Mouse (Mus musculus): ENCODE measurements around the gene Ccr7. TPM values are rescaled to one million over a fixed set of nuclear protein-coding genes. Genes with fewer than 3 reads are reported as not detected.

Ccr7 gene
- total RNA-seq, 1 experiment: 1.4 TPM

GRCm38 (mm10) chr11:99141600-99141999 lies 13.3 kb downstream of the Ccr7 start:
- H3K9ac ChIP-seq (ENCODE audit: insufficient read depth, low read depth, low read length, poor library complexity, severe bottlenecking): no peak overlapping the region
- no peak overlapping the region for H3K27ac ChIP-seq (ENCODE audit: insufficient read depth, low read depth, low read length, poor library complexity, severe bottlenecking)
- H3K4me1 ChIP-seq (ENCODE audit: control insufficient read depth in 2 of 2, insufficient read depth in 2 of 2, low read length in 2 of 2, poor library complexity in 1 of 2): peaks cover 27 to 48% of the 10 kb centered on the region in 2 experiments

DNA sequence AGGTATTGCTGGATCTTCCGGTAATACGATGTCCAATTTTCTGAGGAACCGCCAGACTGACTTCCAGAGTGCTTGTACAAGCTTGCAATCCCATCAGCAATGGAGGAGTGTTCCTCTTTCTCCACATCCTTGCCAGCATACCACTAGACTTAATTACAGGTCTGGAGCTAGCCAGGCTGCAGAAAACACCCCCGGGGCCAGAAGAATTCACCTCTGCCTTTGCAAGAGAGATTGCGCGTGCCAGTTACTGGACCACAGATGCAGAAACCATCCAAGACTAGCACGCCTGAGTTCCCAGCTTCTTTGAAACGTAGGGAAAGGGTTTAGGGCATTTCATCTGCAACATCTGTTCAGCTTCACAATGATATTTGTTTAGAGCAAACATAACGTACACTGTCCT lies 15.9 kb downstream of the Ccr7 start:
- H3K36me3 ChIP-seq (ENCODE audit: control insufficient read depth, insufficient read depth, low read length, poor library complexity, severe bottlenecking): no peaks in the 10 kb centered on the region
- H3K9me3 ChIP-seq (ENCODE audit: control insufficient read depth, insufficient read depth, low read depth, low read length): no peaks in the 10 kb centered on the region
- no peak overlapping the region for H3K27ac ChIP-seq (ENCODE audit: insufficient read depth, low read depth, low read length, poor library complexity, severe bottlenecking)
- TF ChIP-seq MAFK (IDR thresholded peaks at IDR 0.05; ENCODE audit: insufficient read depth, low read depth, low read length): no peak
- TF ChIP-seq ZC3H11A (IDR thresholded peaks at IDR 0.05; ENCODE audit: borderline replicate concordance, low read depth, low read length): no peak
- no peak for TF ChIP-seq CHD2 (IDR thresholded peaks at IDR 0.05; ENCODE audit: low read depth, low read length)
- TF ChIP-seq HCFC1 (IDR thresholded peaks at IDR 0.05; ENCODE audit: borderline replicate concordance, insufficient read depth, low read length): no peak
- no peak for TF ChIP-seq ZNF384 (IDR thresholded peaks at IDR 0.05; ENCODE audit: low read depth, low read length)
- no peak overlapping the region for H3K4me3 ChIP-seq (ENCODE audit: insufficient read depth in 1 of 2, low read depth in 1 of 2, low read length in 2 of 2, poor library complexity in 1 of 2, severe bottlenecking in 1 of 2)
- no peak overlapping the region for H3K9ac ChIP-seq (ENCODE audit: insufficient read depth, low read depth, low read length, poor library complexity, severe bottlenecking)
- in situ Hi-C loops (cut with MboI; ENCODE audit: low sequenced_read_pairs in 2 of 2, unreplicated experiment in 2 of 2): no loop called here
- DNase-seq (ENCODE audit: low read depth, low spot score): no peak
- peaks cover 31 to 47% of the 10 kb centered on the region in 2 experiments for H3K4me1 ChIP-seq (ENCODE audit: control insufficient read depth in 2 of 2, insufficient read depth in 2 of 2, low read length in 2 of 2, poor library complexity in 1 of 2)

More at GRCm38 (mm10) chr11:99141600-99141999, 13.3 kb downstream of the Ccr7 start:
- Histone ChIP-seq H3K9me3 (ENCODE audit: control insufficient read depth, insufficient read depth, low read depth, low read length) (no peaks in the 10 kb centered on the region), H3K4me3 (ENCODE audit: insufficient read depth in 1 of 2, low read depth in 1 of 2, low read length in 2 of 2, poor library complexity in 1 of 2, severe bottlenecking in 1 of 2) (no peak overlapping the region), H3K36me3 (ENCODE audit: control insufficient read depth, insufficient read depth, low read length, poor library complexity, severe bottlenecking) (no peaks in the 10 kb centered on the region)
- no peak for DNase-seq (ENCODE audit: low read depth, low spot score)
- in situ Hi-C loops (cut with MboI; ENCODE audit: low sequenced_read_pairs in 2 of 2, unreplicated experiment in 2 of 2): no loop called here
- TF ChIP-seq ZC3H11A (IDR thresholded peaks at IDR 0.05; ENCODE audit: borderline replicate concordance, low read depth, low read length): no peak
- TF ChIP-seq ZNF384 (IDR thresholded peaks at IDR 0.05; ENCODE audit: low read depth, low read length): no peak
- no peak for TF ChIP-seq MAFK (IDR thresholded peaks at IDR 0.05; ENCODE audit: insufficient read depth, low read depth, low read length)
- no peak; the same call in 1 of the 2 replicates for TF ChIP-seq CHD2 (IDR thresholded peaks at IDR 0.05; ENCODE audit: low read depth, low read length)
- TF ChIP-seq HCFC1 (IDR thresholded peaks at IDR 0.05; ENCODE audit: borderline replicate concordance, insufficient read depth, low read length): no peak

DNA sequence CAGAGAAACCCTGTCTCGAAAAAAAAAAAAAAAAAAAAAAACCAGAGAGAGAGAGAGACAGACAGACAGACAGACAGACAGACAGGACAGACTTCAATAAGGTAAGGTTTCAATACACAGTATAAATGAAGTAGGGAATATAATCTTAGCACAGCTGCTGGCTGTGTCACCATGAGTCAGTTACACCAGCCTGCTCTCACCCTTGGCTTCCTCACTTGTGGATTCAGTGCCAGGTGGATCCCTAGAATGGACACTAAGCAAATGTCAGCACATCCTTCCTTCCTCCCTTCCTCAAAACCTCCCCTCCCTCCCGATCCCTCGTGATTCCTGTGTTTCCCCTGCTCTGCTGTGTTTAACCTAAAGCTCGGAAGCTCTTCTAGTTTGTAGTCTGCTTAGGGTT lies 17.5 kb downstream of the Ccr7 start:
- Histone ChIP-seq H3K36me3 (ENCODE audit: control insufficient read depth, insufficient read depth, low read length, poor library complexity, severe bottlenecking) (no peaks in the 10 kb centered on the region), H3K4me1 (ENCODE audit: control insufficient read depth in 2 of 2, insufficient read depth in 2 of 2, low read length in 2 of 2, poor library complexity in 1 of 2) (peaks cover 25 to 42% of the 10 kb centered on the region in 2 experiments), H3K4me3 (ENCODE audit: insufficient read depth in 1 of 2, low read depth in 1 of 2, low read length in 2 of 2, poor library complexity in 1 of 2, severe bottlenecking in 1 of 2) (no peak overlapping the region), H3K27ac (ENCODE audit: insufficient read depth, low read depth, low read length, poor library complexity, severe bottlenecking) (no peak overlapping the region), H3K9ac (ENCODE audit: insufficient read depth, low read depth, low read length, poor library complexity, severe bottlenecking) (no peak overlapping the region), H3K9me3 (ENCODE audit: control insufficient read depth, insufficient read depth, low read depth, low read length) (no peaks in the 10 kb centered on the region)
- no peak for DNase-seq (ENCODE audit: low read depth, low spot score)
- in situ Hi-C loops (cut with MboI; ENCODE audit: low sequenced_read_pairs in 2 of 2, unreplicated experiment in 2 of 2): no loop called here
- TF ChIP-seq HCFC1 (IDR thresholded peaks at IDR 0.05; ENCODE audit: borderline replicate concordance, insufficient read depth, low read length) (no peak), ZNF384 (IDR thresholded peaks at IDR 0.05; ENCODE audit: low read depth, low read length) (no peak)

DNA sequence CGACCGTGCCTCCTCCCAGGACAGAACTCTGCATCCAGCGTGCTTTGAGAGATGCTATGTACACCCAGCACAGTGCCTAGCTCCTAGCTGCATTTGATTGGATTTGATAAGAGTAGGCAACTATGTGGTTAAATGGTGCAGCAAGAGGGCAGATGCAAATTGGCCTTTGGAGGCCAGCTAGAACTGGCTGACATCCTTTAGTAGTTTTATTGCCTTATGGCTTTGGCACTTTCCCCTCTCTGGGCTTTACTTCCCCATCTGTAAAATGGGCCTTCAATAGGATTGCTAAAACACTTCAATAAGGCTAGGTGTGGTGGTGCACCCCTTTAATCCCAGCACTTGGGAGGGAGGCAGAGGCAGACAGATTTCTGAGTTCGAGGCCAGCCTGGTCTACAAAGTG lies 17.9 kb downstream of the Ccr7 start:
- Histone ChIP-seq H3K9me3 (ENCODE audit: control insufficient read depth, insufficient read depth, low read depth, low read length) (no peaks in the 10 kb centered on the region), H3K36me3 (ENCODE audit: control insufficient read depth, insufficient read depth, low read length, poor library complexity, severe bottlenecking) (no peaks in the 10 kb centered on the region), H3K27ac (ENCODE audit: insufficient read depth, low read depth, low read length, poor library complexity, severe bottlenecking) (no peak overlapping the region; the same call in 1 of the 2 replicates), H3K4me1 (ENCODE audit: control insufficient read depth in 2 of 2, insufficient read depth in 2 of 2, low read length in 2 of 2, poor library complexity in 1 of 2) (peaks cover 24 to 41% of the 10 kb centered on the region in 2 experiments), H3K4me3 (ENCODE audit: insufficient read depth in 1 of 2, low read depth in 1 of 2, low read length in 2 of 2, poor library complexity in 1 of 2, severe bottlenecking in 1 of 2) (no peak overlapping the region), H3K9ac (ENCODE audit: insufficient read depth, low read depth, low read length, poor library complexity, severe bottlenecking) (no peak overlapping the region)
- DNase-seq (ENCODE audit: low read depth, low spot score): no peak
- TF ChIP-seq ZC3H11A (IDR thresholded peaks at IDR 0.05; ENCODE audit: borderline replicate concordance, low read depth, low read length) (no peak), HCFC1 (IDR thresholded peaks at IDR 0.05; ENCODE audit: borderline replicate concordance, insufficient read depth, low read length) (no peak), CHD2 (IDR thresholded peaks at IDR 0.05; ENCODE audit: low read depth, low read length) (no peak), MAFK (IDR thresholded peaks at IDR 0.05; ENCODE audit: insufficient read depth, low read depth, low read length) (no peak), ZNF384 (IDR thresholded peaks at IDR 0.05; ENCODE audit: low read depth, low read length) (no peak)
- in situ Hi-C loops (cut with MboI; ENCODE audit: low sequenced_read_pairs in 2 of 2, unreplicated experiment in 2 of 2): no loop called here

GRCm38 (mm10) chr11:99136361-99136760 lies 18.5 kb downstream of the Ccr7 start:
- Histone ChIP-seq H3K36me3 (ENCODE audit: control insufficient read depth, insufficient read depth, low read length, poor library complexity, severe bottlenecking) (no peaks in the 10 kb centered on the region), H3K27ac (ENCODE audit: insufficient read depth, low read depth, low read length, poor library complexity, severe bottlenecking) (no peak overlapping the region; the same call in 1 of the 2 replicates), H3K9me3 (ENCODE audit: control insufficient read depth, insufficient read depth, low read depth, low read length) (no peaks in the 10 kb centered on the region), H3K9ac (ENCODE audit: insufficient read depth, low read depth, low read length, poor library complexity, severe bottlenecking) (no peak overlapping the region), H3K4me3 (ENCODE audit: insufficient read depth in 1 of 2, low read depth in 1 of 2, low read length in 2 of 2, poor library complexity in 1 of 2, severe bottlenecking in 1 of 2) (no peak overlapping the region), H3K4me1 (ENCODE audit: control insufficient read depth in 2 of 2, insufficient read depth in 2 of 2, low read length in 2 of 2, poor library complexity in 1 of 2) (peaks cover 27 to 43% of the 10 kb centered on the region in 2 experiments)
- TF ChIP-seq CHD2 (IDR thresholded peaks at IDR 0.05; ENCODE audit: low read depth, low read length): no peak
- no peak for TF ChIP-seq MAFK (IDR thresholded peaks at IDR 0.05; ENCODE audit: insufficient read depth, low read depth, low read length)
- TF ChIP-seq ZC3H11A (IDR thresholded peaks at IDR 0.05; ENCODE audit: borderline replicate concordance, low read depth, low read length): no peak
- DNase-seq (ENCODE audit: low read depth, low spot score): no peak
- in situ Hi-C loops (cut with MboI; ENCODE audit: low sequenced_read_pairs in 2 of 2, unreplicated experiment in 2 of 2): no loop called here
